Mouse (Mus musculus) midbrain, embryonic 16.5 days (tissue): ENCODE results near the gene Stxbp4. TPM values are rescaled to one million over a fixed set of nuclear protein-coding genes. Genes with fewer than 3 reads are reported as not detected.
A peak's percentile ranks its signal among the peaks of the same experiment; 100 is the strongest.

Experiments used
- ATAC-seq: fragments of 200-750 bp; cut with Nextera tagmentation; 2 replicates; pipeline ENCODE4 v1.8.0; 2017; ENCODE audit warnings: moderate TSS enrichment
- H3K27ac ChIP-seq: fragments of 300-500 bp; sonication (generic); 2 replicates; pipeline ENCODE4 v1.5.1; 2014; ENCODE audit warnings: mild to moderate bottlenecking, low read length, mixed read lengths
- H3K27me3 ChIP-seq: fragments of 300-500 bp; sonication (generic); 2 replicates; pipeline ENCODE4 v1.6.1; 2014; ENCODE audit warnings: low read depth, low read length, mixed read lengths; ENCODE audit not compliant: control insufficient read depth, insufficient read depth
- H3K36me3 ChIP-seq: fragments of 300-500 bp; sonication (generic); 2 replicates; pipeline ENCODE4 v1.6.1; 2014; ENCODE audit warnings: mild to moderate bottlenecking, low read length, moderate library complexity, mixed read lengths; ENCODE audit not compliant: control insufficient read depth, insufficient read depth
- H3K4me1 ChIP-seq: fragments of 300-500 bp; sonication (generic); 2 replicates; pipeline ENCODE4 v1.6.1; 2014; ENCODE audit warnings: mild to moderate bottlenecking, low read length, mixed read lengths; ENCODE audit not compliant: control insufficient read depth, insufficient read depth
- H3K4me2 ChIP-seq: fragments of 300-500 bp; sonication (generic); 2 replicates; pipeline ENCODE4 v1.6.1; 2014; ENCODE audit warnings: mild to moderate bottlenecking, low read length, mixed read lengths
- H3K4me3 ChIP-seq: fragments of 300-500 bp; sonication (generic); 2 replicates; pipeline ENCODE4 v1.5.1; 2014; ENCODE audit warnings: low read depth, mild to moderate bottlenecking, low read length, moderate library complexity, mixed read lengths
- H3K9ac ChIP-seq: fragments of 300-500 bp; sonication (generic); 2 replicates; pipeline ENCODE4 v1.6.1; 2014; ENCODE audit warnings: low read depth, low read length, mixed read lengths
- H3K9me3 ChIP-seq: fragments of 300-500 bp; sonication (generic); replicated peaks from 2 replicates; pipeline ENCODE4 v1.6.1; 2014; ENCODE audit warnings: mild to moderate bottlenecking, low read length, mixed read lengths; ENCODE audit not compliant: control insufficient read depth, poor library complexity, severe bottlenecking
- WGBS: fragments of 180-500 bp; shearing (Covaris S2); extraction: QIAGEN DNeasy Blood & Tissue Kit; methylation state at CpG from one replicate; pipeline ENCODE4 v1.1.7; 2014; 5-methylcytosine and 5-hydroxymethylcytosine counted together
- polyA plus RNA-seq: library from polyadenylated mRNA; unstranded; fragments of >200 nt; fragmentation: Nextera tagmentation; extraction: Ambion mirVana; gene quantifications from 2 replicates; pipeline ENCODE4 v1.2.1, GENCODE M21; 2015

Gene Stxbp4
- polyA plus RNA-seq, 1 experiment from 2014 or later = 17.4 TPM

GRCm38 (mm10) chr11:90512538-90513219, 125.2 kb downstream of the Stxbp4 start:
- H3K4me1 ChIP-seq = peaks cover 6% of the 10 kb centered on the region; the same call in 1 of the 2 replicates
- no peaks in the 10 kb centered on the region for H3K27me3 ChIP-seq
- no peak overlapping the region for H3K4me3 ChIP-seq
- no peaks in the 10 kb centered on the region for H3K36me3 ChIP-seq
- H3K27ac ChIP-seq = no peak overlapping the region
- H3K9ac ChIP-seq = no peak overlapping the region
- WGBS = 64% methylated on average over 5 of the region's 5 CpGs
- no peaks in the 10 kb centered on the region for H3K9me3 ChIP-seq
- no peak overlapping the region for H3K4me2 ChIP-seq
- ATAC-seq = peak; percentile 45; the same call in 1 of the 2 replicates

DNA sequence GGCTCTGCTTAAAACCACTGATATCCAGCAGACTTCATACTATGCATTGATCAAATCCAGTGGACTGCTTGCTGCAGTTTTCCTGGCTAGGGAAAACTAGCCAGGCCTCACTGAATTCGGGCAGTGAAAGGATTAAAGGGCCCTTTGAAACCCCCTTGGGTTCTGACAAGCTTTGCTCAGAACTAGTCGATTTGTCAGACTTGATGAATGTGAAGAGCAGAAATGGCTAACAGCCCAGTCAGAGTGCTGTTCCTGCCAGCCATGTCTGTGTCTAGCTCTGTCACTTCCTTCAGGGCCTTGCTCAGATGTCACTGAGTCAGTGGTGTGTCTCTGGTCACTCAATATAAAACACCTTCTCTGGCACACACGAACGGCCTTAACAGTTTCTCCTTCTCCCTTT, 136.0 kb downstream of the Stxbp4 start:
- no peak for ATAC-seq
- no peak overlapping the region for H3K27ac ChIP-seq

DNA sequence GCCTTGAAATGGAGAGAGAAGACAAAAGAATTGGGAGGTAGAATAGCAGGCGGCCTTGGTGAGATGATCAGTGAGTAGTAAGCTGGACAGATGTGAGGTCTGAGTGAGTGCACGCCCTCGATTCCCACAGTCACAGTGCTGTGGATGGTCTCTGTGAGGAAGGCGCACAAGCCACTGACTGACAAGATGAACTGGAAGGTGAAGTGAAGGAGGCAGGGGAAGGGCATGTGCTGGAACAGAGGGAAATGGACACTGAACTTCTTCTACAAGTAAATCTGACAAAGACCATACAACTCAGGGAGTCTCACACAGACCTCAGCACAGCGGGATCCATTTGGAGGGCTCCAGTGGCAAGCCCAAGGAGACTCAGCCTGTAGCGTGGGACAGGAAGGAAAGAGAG, 138.0 kb downstream of the Stxbp4 start:
- ATAC-seq = no peak

More for the DNA sequence above, 136.0 kb downstream of the Stxbp4 start:
- H3K4me2 ChIP-seq = no peak overlapping the region
- no peak overlapping the region for H3K9ac ChIP-seq
- no peaks in the 10 kb centered on the region for H3K36me3 ChIP-seq
- H3K4me1 ChIP-seq = no peaks in the 10 kb centered on the region; the same call in 1 of the 2 replicates
- H3K4me3 ChIP-seq = no peak overlapping the region
- 67% methylated on average over 4 of the region's 4 CpGs for WGBS
- no peaks in the 10 kb centered on the region for H3K27me3 ChIP-seq
- no peaks in the 10 kb centered on the region for H3K9me3 ChIP-seq

DNA sequence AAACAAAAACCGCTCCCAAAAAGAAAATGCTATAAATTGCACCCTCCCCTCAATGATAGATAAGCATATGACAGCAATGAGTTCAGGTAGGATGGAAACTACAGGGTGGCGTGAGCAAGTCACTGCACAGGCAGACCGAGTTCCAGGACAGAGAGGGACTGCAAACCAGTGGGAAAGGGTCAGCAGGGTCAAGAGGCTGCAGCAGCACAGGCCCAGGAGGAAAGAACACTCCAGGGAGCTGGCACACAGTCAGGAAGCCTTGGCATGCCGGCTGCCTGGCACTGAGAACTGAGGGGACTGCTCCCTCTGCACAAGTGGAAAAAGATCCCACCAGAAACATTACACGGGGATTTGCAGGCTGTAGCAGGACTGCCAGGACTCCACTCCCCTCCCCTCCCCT, 139.4 kb downstream of the Stxbp4 start:
- H3K36me3 ChIP-seq = no peaks in the 10 kb centered on the region
- no peak overlapping the region for H3K27ac ChIP-seq
- no peak overlapping the region for H3K9ac ChIP-seq
- no peak overlapping the region for H3K4me3 ChIP-seq
- no peak for ATAC-seq
- no peak overlapping the region for H3K4me2 ChIP-seq
- 65% methylated on average over 5 of the region's 5 CpGs for WGBS
- H3K4me1 ChIP-seq = no peaks in the 10 kb centered on the region; the same call in 1 of the 2 replicates
- H3K9me3 ChIP-seq = no peaks in the 10 kb centered on the region
- H3K27me3 ChIP-seq = no peaks in the 10 kb centered on the region

More for the DNA sequence above, 138.0 kb downstream of the Stxbp4 start:
- Histone ChIP-seq H3K27me3 (no peaks in the 10 kb centered on the region), H3K4me2 (no peak overlapping the region), H3K9me3 (no peaks in the 10 kb centered on the region), H3K4me1 (no peaks in the 10 kb centered on the region; the same call in 1 of the 2 replicates), H3K4me3 (no peak overlapping the region), H3K9ac (no peak overlapping the region), H3K27ac (no peak overlapping the region), H3K36me3 (no peaks in the 10 kb centered on the region)
- 91% methylated on average over 6 of the region's 6 CpGs for WGBS

- no peaks in the 10 kb centered on the region for H3K4me1 ChIP-seq
- H3K4me3 ChIP-seq = no peak overlapping the region
- H3K27ac ChIP-seq = no peak overlapping the region
- H3K9me3 ChIP-seq = no peaks in the 10 kb centered on the region
- WGBS = 63% methylated on average over 1 of the region's 1 CpGs
- H3K4me2 ChIP-seq = no peak overlapping the region
- no peak overlapping the region for H3K9ac ChIP-seq
- H3K27me3 ChIP-seq = no peaks in the 10 kb centered on the region
- no peaks in the 10 kb centered on the region; the same call in 1 of the 2 replicates for H3K36me3 ChIP-seq
- no peak for ATAC-seq
Measured at GRCm38 (mm10) chr11:90494981-90495380, 142.9 kb downstream of the Stxbp4 start.

DNA sequence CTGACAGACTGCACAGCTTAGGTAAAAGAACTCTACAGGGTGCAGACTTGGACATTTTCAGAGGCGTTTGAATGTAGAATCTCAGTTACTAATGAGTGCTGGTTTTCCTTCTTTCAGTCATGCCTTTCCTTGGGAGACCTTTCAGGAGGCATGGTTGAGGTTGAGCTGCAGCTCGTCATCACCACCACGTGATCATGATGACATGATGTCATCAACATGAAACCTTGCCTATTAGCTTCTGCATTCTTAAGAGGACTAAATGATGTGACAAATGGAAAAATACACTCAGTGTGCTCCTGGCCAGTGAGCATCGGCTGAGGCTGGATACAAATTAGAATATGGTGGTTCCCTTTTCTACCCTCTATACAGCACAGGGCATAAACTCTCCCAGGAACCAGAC, 145.4 kb downstream of the Stxbp4 start:
- Histone ChIP-seq H3K9me3 (no peaks in the 10 kb centered on the region), H3K4me2 (no peak overlapping the region), H3K9ac (no peak overlapping the region), H3K27ac (no peak overlapping the region), H3K36me3 (peaks cover 3% of the 10 kb centered on the region), H3K4me3 (no peak overlapping the region), H3K27me3 (no peaks in the 10 kb centered on the region), H3K4me1 (no peaks in the 10 kb centered on the region)
- 95% methylated on average over 4 of the region's 4 CpGs for WGBS
- no peak for ATAC-seq

- no peak overlapping the region for H3K9ac ChIP-seq
- H3K9me3 ChIP-seq = no peaks in the 10 kb centered on the region
- 94% methylated on average over 10 of the region's 10 CpGs for WGBS
- H3K4me3 ChIP-seq = no peak overlapping the region
- H3K27ac ChIP-seq = no peak overlapping the region
- peaks cover 3% of the 10 kb centered on the region for H3K36me3 ChIP-seq
- H3K27me3 ChIP-seq = no peaks in the 10 kb centered on the region
- ATAC-seq = no peak
- peaks cover 5% of the 10 kb centered on the region; the same call in 1 of the 2 replicates for H3K4me1 ChIP-seq
- H3K4me2 ChIP-seq = no peak overlapping the region
Measured at GRCm38 (mm10) chr11:90489166-90489565, 148.7 kb downstream of the Stxbp4 start.

DNA sequence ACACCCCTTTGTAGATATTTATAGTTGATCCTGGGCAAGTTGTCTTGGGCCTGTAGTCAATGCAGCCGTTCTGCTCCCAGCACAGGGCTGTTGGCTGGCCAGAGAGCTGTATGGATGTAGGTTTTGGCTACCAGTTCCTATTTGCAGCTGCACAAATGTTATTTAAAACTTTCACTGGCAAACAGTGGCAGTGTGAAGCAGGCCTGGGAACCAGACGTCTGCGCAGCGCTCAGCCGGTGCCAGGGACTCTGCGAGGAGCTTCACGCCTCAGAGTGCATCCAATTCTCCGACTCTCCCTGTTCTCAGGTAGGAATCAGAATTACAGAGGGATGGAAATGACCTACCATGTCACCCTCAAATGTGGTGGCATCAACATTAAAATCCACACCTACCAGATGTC, 150.2 kb downstream of the Stxbp4 start:
- H3K9ac ChIP-seq = no peak overlapping the region
- no peaks in the 10 kb centered on the region for H3K9me3 ChIP-seq
- H3K36me3 ChIP-seq = peaks cover 3% of the 10 kb centered on the region
- 92% methylated on average over 8 of the region's 8 CpGs for WGBS
- no peak for ATAC-seq
- no peak overlapping the region for H3K4me2 ChIP-seq
- H3K4me3 ChIP-seq = no peak overlapping the region
- no peaks in the 10 kb centered on the region for H3K27me3 ChIP-seq
- H3K4me1 ChIP-seq = peaks cover 5% of the 10 kb centered on the region; the same call in 1 of the 2 replicates
- H3K27ac ChIP-seq = no peak overlapping the region

GRCm38 (mm10) chr11:90484750-90485637, 152.9 kb downstream of the Stxbp4 start:
- WGBS = 19% methylated on average over 14 of the region's 14 CpGs
- Histone ChIP-seq H3K9ac (no peak overlapping the region), H3K4me3 (no peak overlapping the region), H3K36me3 (peaks cover 3% of the 10 kb centered on the region; the same call in 1 of the 2 replicates), H3K27me3 (no peaks in the 10 kb centered on the region), H3K4me1 (peaks cover 5% of the 10 kb centered on the region; the same call in 1 of the 2 replicates), H3K9me3 (no peaks in the 10 kb centered on the region), H3K4me2 (peak overlapping the region; percentile 15; the same call in 1 of the 2 replicates), H3K27ac (peak overlapping the region; percentile 45)
- ATAC-seq = peak; percentile 90
